Mouse (Mus musculus) hematopoietic stem cell, adult 5-6 weeks (primary cell): ENCODE data around the gene G6pdx. TPM values are rescaled to one million over a fixed set of nuclear protein-coding genes. Genes with fewer than 3 reads are reported as not detected.

ENCODE experiments used
- ATAC-seq, 2 experiments: fragments of 125-278 bp in 1 of 2; replicated peaks in 1 of 2; 2 replicates each; pipeline ENCODE4 v1.8.0; 2016 to 2017; ENCODE audit warnings: inconsistent platforms in 2 of 2, mild to moderate bottlenecking in 2 of 2, moderate number of reproducible peaks in 2 of 2, low read depth in 1 of 2, moderate TSS enrichment in 1 of 2; ENCODE audit not compliant: low FRiP score in 2 of 2, poor library complexity in 2 of 2, severe bottlenecking in 2 of 2, insufficient read depth in 1 of 2, low TSS enrichment in 1 of 2
- total RNA-seq: library from RNA; stranded (forward); fragments of 172-1452, 232-1000 nt; gene quantifications from 2 replicates; pipeline ENCODE4 v1.2.3, GENCODE M21; 2017

The G6pdx gene
- total RNA-seq, 1 experiment from 2014 or later = 54.5 TPM

GRCm38 (mm10) chrX:74368209-74368909 is 60.6 kb downstream of the G6pdx start:
- ATAC-seq = peak; percentile 44 to 61

GRCm38 (mm10) chrX:74367512-74367911 is 61.5 kb downstream of the G6pdx start:
- ATAC-seq = no peak

Other genes with a start within 250 kb of the G6pdx start
- 446 and 476 TPM in 2 replicates for gene Flna, start 179.4 kb downstream of the G6pdx start, total RNA-seq
- gene Emd, start 174.5 kb downstream of the G6pdx start, total RNA-seq = 83.7 and 99.9 TPM in 2 replicates
- gene Rpl10, start 158.4 kb downstream of the G6pdx start, total RNA-seq = 1,106 and 1,575 TPM in 2 replicates
- 29.6 and 50.0 TPM in 2 replicates for gene Taz, start 147.3 kb downstream of the G6pdx start, total RNA-seq
- gene Dnase1l1, start 146.9 kb downstream of the G6pdx start, total RNA-seq = 18.4 and 28.7 TPM in 2 replicates
- gene Atp6ap1, start 132.1 kb downstream of the G6pdx start, total RNA-seq = 156 and 166 TPM in 2 replicates
- gene Gdi1, start 124.2 kb downstream of the G6pdx start, total RNA-seq = 34.8 and 61.8 TPM in 2 replicates
- 36.0 and 53.9 TPM in 2 replicates for gene Fam50a, start 116.2 kb downstream of the G6pdx start, total RNA-seq
- 6.0 and 6.2 TPM in 2 replicates for gene Plxna3, start 100.1 kb downstream of the G6pdx start, total RNA-seq
- gene Lage3, start 75.6 kb downstream of the G6pdx start, total RNA-seq = 19.5 and 34.1 TPM in 2 replicates
- 20.8 and 25.7 TPM in 2 replicates for gene Ubl4a, start 56.0 kb downstream of the G6pdx start, total RNA-seq
- gene Slc10a3, start 55.8 kb downstream of the G6pdx start, total RNA-seq = 9.7 and 11.3 TPM in 2 replicates
- 12.6 and 15.8 TPM in 2 replicates for gene Fam3a, start 35.9 kb downstream of the G6pdx start, total RNA-seq
- gene Ikbkg, start 35.9 kb downstream of the G6pdx start, total RNA-seq = 40.7 and 50.7 TPM in 2 replicates
- gene Gm6880, start 52.2 kb upstream of the G6pdx start, total RNA-seq = not detected in 2 replicates
- not detected in 2 replicates for gene Olfr1326-ps1, start 145.7 kb upstream of the G6pdx start, total RNA-seq
- not detected in 2 replicates for gene Olfr1325, start 163.5 kb upstream of the G6pdx start, total RNA-seq
- gene Gm5640, start 216.4 kb upstream of the G6pdx start, total RNA-seq = not detected in 2 replicates